In the genomic region with DNA sequence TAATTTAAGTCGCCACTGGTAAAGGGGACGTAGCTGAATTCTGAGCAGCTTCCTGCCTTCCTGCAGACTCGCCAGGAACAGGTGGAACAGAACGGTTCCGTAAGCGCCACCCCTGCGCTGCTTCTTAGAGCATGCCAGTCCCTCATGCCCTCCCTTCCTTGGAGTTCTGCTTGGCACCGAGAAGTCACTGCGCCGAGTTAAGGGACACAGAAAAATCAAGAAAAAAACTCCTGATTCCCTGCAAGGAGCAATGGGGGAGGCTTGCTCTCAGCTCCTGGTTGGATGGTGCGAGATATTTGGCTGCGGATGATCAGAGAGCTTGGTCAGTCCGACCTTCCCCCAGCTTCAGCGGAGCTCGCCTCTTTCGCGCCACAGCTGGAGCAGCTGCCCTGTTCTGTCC, we compare ENCODE assay signal across 9 mouse cellular contexts. TPM values are rescaled to one million over a fixed set of nuclear protein-coding genes. Genes with fewer than 3 reads are reported as not detected.
DNase-seq lines count a peak whose midpoint lies in the region; ATAC-seq and TF ChIP-seq lines count a peak whose summit lies in the region.
"Had no signal": no experiment of that assay in that cellular context is flagged by ENCODE, and none has a peak within 500 bp of the region (broad histone marks: within the 10 kb centered on the region; RNA-seq: fewer than 3 reads in every experiment).

No protein-coding gene starts in this region.

- peak overlapping the region; percentile 44 for H3K4me2 ChIP-seq in hindbrain, embryonic 13.5 days

- no peaks in the 10 kb centered on the region for H3K9me3 ChIP-seq in hindbrain, embryonic 13.5 days

- intact Hi-C loops in heart, postnatal 25 days (cut with DNase I): no loop called here

- no peaks in the 10 kb centered on the region for H3K36me3 ChIP-seq in hindbrain, embryonic 13.5 days

- no peak for TF ChIP-seq CTCF in olfactory bulb, adult 2 months (IDR thresholded peaks at IDR 0.05; ENCODE audit: insufficient read depth, low read depth, low read length)

- WGBS in hindbrain, embryonic 13.5 days: 10% methylated on average over 17 of the region's 17 CpGs
- WGBS in olfactory bulb, adult 2 months: 4% methylated on average over 17 of the region's 17 CpGs

- no peak overlapping the region for H3K27ac ChIP-seq in hindbrain, embryonic 13.5 days
- H3K27ac ChIP-seq in olfactory bulb, adult 2 months (ENCODE audit: insufficient read depth, low read depth, low read length): peak overlapping the region; percentile 56; the same call in 1 of the 2 replicates

- TF ChIP-seq POLR2A in olfactory bulb, adult 2 months (IDR thresholded peaks at IDR 0.05; ENCODE audit: insufficient read depth, low read depth, low read length): no peak

- H3K4me3 ChIP-seq in hindbrain, embryonic 13.5 days: peak overlapping the region; percentile 11
- H3K4me3 ChIP-seq in olfactory bulb, adult 2 months (ENCODE audit: insufficient read depth, low read depth, low read length): peak overlapping the region; percentile 42

- peak overlapping the region; percentile 21; the same call in 1 of the 2 replicates for H3K9ac ChIP-seq in hindbrain, embryonic 13.5 days

- peaks cover 22% of the 10 kb centered on the region for H3K4me1 ChIP-seq in hindbrain, embryonic 13.5 days (replicated peaks)
- H3K4me1 ChIP-seq in olfactory bulb, adult 2 months (ENCODE audit: control insufficient read depth, insufficient read depth, low read length): peaks cover 34% of the 10 kb centered on the region

- ATAC-seq in hindbrain, embryonic 13.5 days (ENCODE audit: low FRiP score): no peak

- peak; percentile 6 to 34 for DNase-seq in kidney, postnatal 36 days
- no peak for DNase-seq in kidney, postnatal 4 days
- peak; percentile 72 to 79 for DNase-seq in cerebellum, postnatal 14 days
- no peak for DNase-seq in adrenal gland, postnatal 14 days
- no peak for DNase-seq in urinary bladder, postnatal 14 days (ENCODE audit: low spot score)
- no peak for DNase-seq in heart, postnatal 25 days (ENCODE audit: low spot score)
- DNase-seq: spleen, adult 18-20 months had no signal

- peaks cover 46% of the 10 kb centered on the region for H3K27me3 ChIP-seq in hindbrain, embryonic 13.5 days

RNA-seq across cellular contexts. Expression of a gene that starts 49.7 kb away (rescaled TPM):
- polyA plus RNA-seq in hindbrain, embryonic 13.5 days (2015; fragmentation: Nextera tagmentation; extraction: Ambion mirVana): 20.9 and 22.9 TPM in 2 replicates
- not detected in 2 replicates for polyA plus RNA-seq in olfactory bulb, adult 2 months (2012; ENCODE audit: insufficient read depth, insufficient read length, low replicate concordance, missing spikeins)
- total RNA-seq in adrenal gland, postnatal 14 days (2021): 4.5 and 10.4 TPM in 2 replicates
- total RNA-seq in heart, postnatal 25 days (2021): 1 to 10 TPM; 2.5 to 3.2 TPM

Comparison
In these comparisons a context has a peak if more than half of its experiments do, and no peak if none do; other contexts are left out.
1. DNase-seq: peak in kidney, postnatal 36 days (2 of 2) and cerebellum, postnatal 14 days (2 of 2); none in kidney, postnatal 4 days (0 of 2), adrenal gland, postnatal 14 days (single experiment), urinary bladder, postnatal 14 days (single experiment) and heart, postnatal 25 days (single experiment).